Mouse (Mus musculus): ENCODE results near the gene Zmat1.
"Not testable (repeated sequence)": the region's sequence is repeated elsewhere in the genome, so short reads cannot be mapped to it uniquely, and the experiment has no call there.

The Zmat1 gene

GRCm38 (mm10) chrX:135008720-135009470, at the start of gene Zmat1:
Zmat1 (minus strand) TSS chrX:135009209.
- DNase-seq (ENCODE audit: low read depth, low spot score) = peak; percentile 90

DNA sequence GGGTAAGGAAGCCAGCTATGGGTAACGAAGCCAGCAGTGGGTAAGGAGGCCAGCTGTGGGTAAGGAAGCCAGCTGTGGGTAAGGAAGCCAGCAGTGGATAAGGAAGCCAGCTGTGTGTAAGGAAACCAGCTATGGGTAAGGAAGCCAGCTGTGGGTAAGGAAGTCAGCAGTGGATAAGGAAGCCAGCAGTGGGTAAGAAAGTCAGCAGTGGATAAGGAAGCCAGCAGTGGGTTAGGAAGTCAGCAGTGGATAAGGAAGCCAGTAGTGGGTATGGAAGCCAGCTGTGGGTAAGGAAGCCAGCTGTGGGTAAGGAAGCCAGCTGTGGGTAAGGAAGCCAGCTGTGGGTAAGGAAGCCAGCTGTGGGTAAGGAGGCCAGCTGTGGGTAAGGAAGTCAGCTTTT, 44.9 kb upstream of the Zmat1 start:
- DNase-seq (ENCODE audit: low read depth, low spot score) = not testable (repeated sequence)

DNA sequence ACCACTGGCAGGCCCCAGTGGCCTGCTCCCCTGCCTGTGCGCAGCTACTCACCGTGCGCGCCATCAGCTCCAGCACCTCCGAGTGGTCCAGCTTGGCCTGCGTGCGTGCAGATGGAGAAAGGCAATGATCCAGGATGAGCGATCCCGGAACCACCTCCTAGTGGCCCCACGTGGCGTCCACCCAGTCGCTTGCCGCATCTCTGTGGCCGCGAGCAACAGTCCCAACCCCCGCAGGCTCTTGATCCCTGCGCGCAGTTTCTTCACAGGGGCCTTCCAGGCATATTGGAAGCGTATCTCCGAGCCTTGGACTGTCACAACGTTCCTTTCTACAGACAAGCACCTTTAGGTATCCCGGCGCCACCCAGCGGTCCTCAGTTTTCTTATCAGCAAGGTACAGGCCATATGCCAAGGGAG, 27.0 kb upstream of the Zmat1 start:
- peak; percentile 4 for DNase-seq (ENCODE audit: low read depth, low spot score)

- no peak for DNase-seq (ENCODE audit: low read depth, low spot score)
These were observed 16.1 kb upstream of the Zmat1 start for GRCm38 (mm10) chrX:135025135-135025534.

DNA sequence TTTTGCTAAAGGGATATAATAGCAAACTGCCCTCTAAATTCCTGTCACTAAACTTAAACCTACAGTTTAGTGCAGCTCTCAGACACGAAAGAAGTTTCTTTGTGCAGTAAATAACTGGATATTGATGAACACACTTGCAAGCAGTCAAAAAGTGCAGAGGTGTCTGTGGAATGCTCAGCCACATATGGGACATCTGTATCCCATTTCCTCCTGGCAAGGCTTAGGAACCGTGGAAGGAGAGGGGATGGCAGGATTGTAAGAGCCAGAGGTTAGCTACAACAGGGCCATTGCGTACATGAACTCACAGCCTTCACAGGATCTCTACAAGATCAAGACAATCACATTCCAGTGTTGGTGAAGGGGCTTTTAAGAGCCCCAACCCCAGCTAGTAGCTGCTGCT, 2.4 kb upstream of the Zmat1 start:
- DNase-seq (ENCODE audit: low read depth, low spot score) = peak; percentile 54

GRCm38 (mm10) chrX:135009471-135009815, 434 bp upstream of the Zmat1 start:
- DNase-seq (ENCODE audit: low read depth, low spot score) = no peak

- DNase-seq (ENCODE audit: low read depth, low spot score) = no peak
These were observed 988 bp downstream of the Zmat1 start for GRCm38 (mm10) chrX:135008021-135008420.

GRCm38 (mm10) chrX:134964546-134964945, 44.5 kb downstream of the Zmat1 start, which contains the start of gene Nxf2:
Nxf2 (minus strand) TSS chrX:134964754.
- no peak for DNase-seq (ENCODE audit: low read depth, low spot score)

GRCm38 (mm10) chrX:134963305-134964094, 45.5 kb downstream of the Zmat1 start:
- peak; percentile 69 for DNase-seq (ENCODE audit: low read depth, low spot score)

DNA sequence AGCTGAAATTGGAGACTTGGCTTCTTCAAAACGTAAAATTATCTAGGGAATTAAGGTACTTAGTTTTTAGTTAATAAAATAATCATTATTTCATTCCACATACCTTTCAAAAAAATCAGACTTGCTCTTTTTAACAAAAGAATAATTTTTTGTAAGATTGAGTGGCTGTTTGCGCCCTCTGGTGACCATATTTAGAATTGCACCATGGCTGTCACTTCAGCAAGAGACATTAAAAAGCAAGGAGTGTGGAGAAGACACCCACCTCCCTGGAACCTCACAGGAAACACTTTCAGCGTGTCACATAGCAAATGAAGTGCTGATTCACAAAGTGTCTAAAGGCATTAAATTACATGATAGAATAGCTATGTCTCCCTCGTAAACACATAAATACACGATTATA, 78.6 kb downstream of the Zmat1 start:
- DNase-seq (ENCODE audit: low read depth, low spot score) = no peak

DNA sequence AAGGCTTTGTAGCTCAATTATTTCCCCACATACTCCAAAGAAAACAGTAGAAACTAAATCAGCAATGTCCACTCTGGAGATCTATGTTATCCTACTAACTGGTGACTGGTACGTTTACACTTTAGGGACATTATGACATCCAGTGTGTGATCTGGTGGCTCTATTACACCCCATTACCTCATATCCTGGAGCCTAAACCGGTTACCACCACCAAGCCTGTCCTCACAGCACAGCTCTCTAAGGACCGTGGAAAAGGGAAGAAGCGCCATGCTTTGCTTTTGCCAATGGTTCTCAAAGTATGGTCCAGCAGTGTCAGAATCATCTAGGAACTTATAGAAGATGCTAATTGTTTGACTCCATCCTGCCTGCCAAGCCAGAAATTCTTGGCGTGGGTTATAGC, 79.1 kb downstream of the Zmat1 start:
- DNase-seq (ENCODE audit: low read depth, low spot score) = no peak

GRCm38 (mm10) chrX:134925058-134925457, 84.0 kb downstream of the Zmat1 start:
- peak; percentile 14 for DNase-seq (ENCODE audit: low read depth, low spot score)

DNA sequence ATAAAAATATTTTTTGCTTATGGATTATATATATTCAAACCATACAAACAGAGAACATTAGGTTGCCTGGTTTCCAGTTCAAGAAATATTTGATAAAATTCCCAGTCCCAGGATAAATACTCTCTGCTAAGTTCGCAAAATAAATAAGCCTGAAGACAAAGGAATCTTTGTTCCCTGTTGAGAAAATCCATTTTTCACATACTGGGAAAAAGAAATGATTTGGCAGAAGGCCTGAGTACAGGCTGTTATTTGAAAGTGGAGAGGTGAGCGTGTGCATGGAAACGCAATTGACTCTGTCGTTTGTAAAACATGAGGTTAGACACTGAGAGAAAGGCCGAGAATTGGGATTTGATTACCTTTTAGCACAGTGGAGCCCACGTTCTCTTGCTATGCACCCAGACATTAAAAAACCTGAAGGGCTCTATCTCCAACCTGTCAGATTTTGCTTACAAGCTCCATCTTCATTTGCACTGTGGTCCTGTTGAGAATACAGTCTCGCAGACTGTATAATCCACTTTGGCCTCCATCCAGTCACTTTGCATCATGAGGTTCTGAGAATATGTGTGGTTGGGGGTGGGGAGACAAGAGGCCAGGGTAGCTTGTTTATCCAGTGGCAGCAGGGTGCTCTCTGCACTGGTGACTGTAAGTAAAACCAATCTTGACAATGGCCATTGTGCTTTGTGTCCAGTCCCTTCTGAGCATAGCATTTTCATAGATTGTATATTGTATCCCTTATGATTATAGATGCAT, 85.2 kb downstream of the Zmat1 start:
- DNase-seq (ENCODE audit: low read depth, low spot score) = no peak

Data from forelimb bud, embryonic 11.5 days (tissue).